Mouse (Mus musculus) liver, embryonic 12.5 days (tissue): ENCODE measurements around the gene Rimbp3. TPM values are rescaled to one million over a fixed set of nuclear protein-coding genes. Genes with fewer than 3 reads are reported as not detected.
A peak's percentile ranks its signal among the peaks of the same experiment; 100 is the strongest.
"Not testable (repeated sequence)": the region's sequence is repeated elsewhere in the genome, so short reads cannot be mapped to it uniquely, and the experiment has no call there.

ENCODE experiments used
- ATAC-seq: fragments of 200-750 bp; cut with Nextera tagmentation; 2 replicates; pipeline ENCODE4 v1.8.0; 2017; ENCODE audit warnings: moderate number of reproducible peaks, mild to moderate bottlenecking, moderate library complexity
- H3K27ac ChIP-seq: fragments of 300-500 bp; sonication (generic); 2 replicates; pipeline ENCODE4 v1.5.1; 2016; ENCODE audit warnings: mild to moderate bottlenecking
- H3K27me3 ChIP-seq: fragments of 300-500 bp; sonication (generic); replicated peaks from 2 replicates; pipeline ENCODE4 v1.6.1; 2016; ENCODE audit warnings: mild to moderate bottlenecking, moderate library complexity
- H3K36me3 ChIP-seq: fragments of 300-500 bp; sonication (generic); 2 replicates; pipeline ENCODE4 v1.6.1; 2016; ENCODE audit warnings: mild to moderate bottlenecking, moderate library complexity
- H3K4me1 ChIP-seq: fragments of 300-500 bp; sonication (generic); 2 replicates; pipeline ENCODE4 v1.6.1; 2016
- H3K4me2 ChIP-seq: fragments of 300-500 bp; sonication (generic); 2 replicates; pipeline ENCODE4 v1.6.1; 2016; ENCODE audit warnings: mild to moderate bottlenecking, moderate library complexity
- H3K4me3 ChIP-seq: fragments of 300-500 bp; sonication (generic); 2 replicates; pipeline ENCODE4 v1.5.1; 2016; ENCODE audit warnings: mild to moderate bottlenecking, moderate library complexity
- H3K9ac ChIP-seq: fragments of 300-500 bp; sonication (generic); 2 replicates; pipeline ENCODE4 v1.6.1; 2016; ENCODE audit warnings: mild to moderate bottlenecking, moderate library complexity
- H3K9me3 ChIP-seq: fragments of 300-500 bp; sonication (generic); replicated peaks from 2 replicates; pipeline ENCODE4 v1.6.1; 2016; ENCODE audit warnings: mild to moderate bottlenecking, moderate library complexity
- WGBS: fragments of 180-500 bp; shearing (Covaris S2); methylation state at CpG from one replicate; pipeline ENCODE4 v1.1.7; 2016; ENCODE audit not compliant: insufficient replicate concordance; 5-methylcytosine and 5-hydroxymethylcytosine counted together
- polyA plus RNA-seq: library from polyadenylated mRNA; unstranded; fragments of >200 nt; fragmentation: Nextera tagmentation; extraction: Ambion mirVana; gene quantifications from 2 replicates; pipeline ENCODE4 v1.2.1, GENCODE M21; 2016

The Rimbp3 gene
- polyA plus RNA-seq, 1 experiment from 2014 or later: 0.12 TPM

GRCm38 (mm10) chr16:17225584-17225983, 17.2 kb downstream of the Rimbp3 start:
- H3K27ac ChIP-seq: no peak overlapping the region
- ATAC-seq: no peak

GRCm38 (mm10) chr16:17226496-17226895, 18.1 kb downstream of the Rimbp3 start:
- Histone ChIP-seq H3K4me3 (no peak overlapping the region), H3K4me1 (no peaks in the 10 kb centered on the region), H3K36me3 (no peaks in the 10 kb centered on the region), H3K9me3 (no peaks in the 10 kb centered on the region), H3K4me2 (no peak overlapping the region), H3K27ac (no peak overlapping the region), H3K9ac (no peak overlapping the region), H3K27me3 (peaks cover 4% of the 10 kb centered on the region; the same call in 1 of the 2 replicates)
- no peak for ATAC-seq

More at GRCm38 (mm10) chr16:17225584-17225983, 17.2 kb downstream of the Rimbp3 start:
- Histone ChIP-seq H3K9ac (no peak overlapping the region), H3K27me3 (peaks cover 4% of the 10 kb centered on the region; the same call in 1 of the 2 replicates), H3K4me2 (no peak overlapping the region), H3K9me3 (no peaks in the 10 kb centered on the region), H3K36me3 (no peaks in the 10 kb centered on the region), H3K4me1 (peaks cover 4% of the 10 kb centered on the region), H3K4me3 (no peak overlapping the region)
- 77% methylated on average over 5 of the region's 5 CpGs for WGBS

- not testable (repeated sequence) for H3K36me3 ChIP-seq, H3K27me3 ChIP-seq, H3K9me3 ChIP-seq, ATAC-seq, H3K4me2 ChIP-seq, H3K27ac ChIP-seq, H3K4me3 ChIP-seq, H3K9ac ChIP-seq
- 75% methylated on average over 2 of the region's 2 CpGs for WGBS
- peaks cover 37% of the 10 kb centered on the region for H3K4me1 ChIP-seq
Observed at GRCm38 (mm10) chr16:17231523-17231922, 23.1 kb downstream of the Rimbp3 start.

GRCm38 (mm10) chr16:17232794-17233701, 24.6 kb downstream of the Rimbp3 start, which contains the start of gene Hic2:
Gene Hic2, plus strand, starts transcription at chr16:17233572.
- no peaks in the 10 kb centered on the region; the same call in 1 of the 2 replicates for H3K27me3 ChIP-seq
- peak; percentile 90 for ATAC-seq
- H3K4me1 ChIP-seq: peaks cover 53% of the 10 kb centered on the region
- peak within 1 kb of the TSS; percentile 84 for H3K27ac ChIP-seq
- WGBS: 2% methylated on average over 57 of the region's 59 CpGs
- H3K4me3 ChIP-seq: peak within 1 kb of the TSS; percentile 75
- no peaks in the 10 kb centered on the region for H3K9me3 ChIP-seq
- H3K36me3 ChIP-seq: no peaks in the 10 kb centered on the region
- H3K9ac ChIP-seq: peak within 1 kb of the TSS; percentile 84
- H3K4me2 ChIP-seq: peak within 1 kb of the TSS; percentile 97

- Histone ChIP-seq H3K4me1 (peaks cover 61% of the 10 kb centered on the region), H3K9me3 (no peaks in the 10 kb centered on the region), H3K4me3 (peak overlapping the region; percentile 75), H3K36me3 (no peaks in the 10 kb centered on the region), H3K4me2 (peak overlapping the region; percentile 97), H3K9ac (peak overlapping the region; percentile 84), H3K27me3 (no peaks in the 10 kb centered on the region; the same call in 1 of the 2 replicates), H3K27ac (peak overlapping the region; percentile 84)
- WGBS: under 1% methylated on average over 59 of the region's 62 CpGs
- ATAC-seq: peak; percentile 14
Observed at GRCm38 (mm10) chr16:17233702-17234498, 25.5 kb downstream of the Rimbp3 start.

- H3K4me1 ChIP-seq: peaks cover 67% of the 10 kb centered on the region
- no peak; the same call in 1 of the 2 replicates for ATAC-seq
- WGBS: 2% methylated on average over 12 of the region's 12 CpGs
Observed at GRCm38 (mm10) chr16:17234499-17234895, 26.1 kb downstream of the Rimbp3 start.

GRCm38 (mm10) chr16:17234916-17235665, 26.7 kb downstream of the Rimbp3 start:
- peak overlapping the region; percentile 97 for H3K4me2 ChIP-seq
- H3K4me3 ChIP-seq: peak overlapping the region; percentile 75
- peak overlapping the region; percentile 84; the same call in 1 of the 2 replicates for H3K9ac ChIP-seq
- ATAC-seq: no peak
- H3K36me3 ChIP-seq: no peaks in the 10 kb centered on the region
- H3K4me1 ChIP-seq: peaks cover 73% of the 10 kb centered on the region
- no peak overlapping the region for H3K27ac ChIP-seq
- 47% methylated on average over 9 of the region's 9 CpGs for WGBS
- no peaks in the 10 kb centered on the region for H3K27me3 ChIP-seq
- no peaks in the 10 kb centered on the region for H3K9me3 ChIP-seq

More at GRCm38 (mm10) chr16:17234499-17234895, 26.1 kb downstream of the Rimbp3 start:
- Histone ChIP-seq H3K9me3 (no peaks in the 10 kb centered on the region), H3K9ac (peak overlapping the region; percentile 84), H3K27me3 (no peaks in the 10 kb centered on the region), H3K4me3 (peak overlapping the region; percentile 75), H3K4me2 (peak overlapping the region; percentile 97), H3K36me3 (no peaks in the 10 kb centered on the region), H3K27ac (peak overlapping the region; percentile 84)

GRCm38 (mm10) chr16:17237634-17238033, 29.2 kb downstream of the Rimbp3 start:
- 14% methylated on average over 3 of the region's 3 CpGs for WGBS

GRCm38 (mm10) chr16:17239409-17239808, 31.0 kb downstream of the Rimbp3 start:
- Histone ChIP-seq H3K4me2 (no peak overlapping the region), H3K36me3 (no peaks in the 10 kb centered on the region), H3K4me3 (no peak overlapping the region), H3K4me1 (peaks cover 74% of the 10 kb centered on the region), H3K27me3 (no peaks in the 10 kb centered on the region), H3K9ac (no peak overlapping the region), H3K27ac (no peak overlapping the region), H3K9me3 (no peaks in the 10 kb centered on the region)
- no peak for ATAC-seq
- 67% methylated on average over 2 of the region's 2 CpGs for WGBS

More at GRCm38 (mm10) chr16:17237634-17238033, 29.2 kb downstream of the Rimbp3 start:
- H3K27ac ChIP-seq: 0 out of 2 replicates have a peak overlapping the region, but pooled peaks have one; percentile 48
- no peaks in the 10 kb centered on the region for H3K36me3 ChIP-seq
- no peak overlapping the region for H3K4me3 ChIP-seq
- peaks cover 81% of the 10 kb centered on the region for H3K4me1 ChIP-seq
- no peaks in the 10 kb centered on the region for H3K27me3 ChIP-seq
- H3K4me2 ChIP-seq: peak overlapping the region; percentile 24
- peak; percentile 61 for ATAC-seq
- no peak overlapping the region; the same call in 1 of the 2 replicates for H3K9ac ChIP-seq
- no peaks in the 10 kb centered on the region for H3K9me3 ChIP-seq

GRCm38 (mm10) chr16:17243731-17244130, 35.3 kb downstream of the Rimbp3 start:
- Histone ChIP-seq H3K4me1 (peaks cover 53% of the 10 kb centered on the region), H3K4me2 (no peak overlapping the region)

GRCm38 (mm10) chr16:17244996-17245395, 36.6 kb downstream of the Rimbp3 start:
- 62% methylated on average over 1 of the region's 1 CpGs for WGBS
- Histone ChIP-seq H3K27me3 (no peaks in the 10 kb centered on the region), H3K9ac (no peak overlapping the region), H3K4me2 (no peak overlapping the region), H3K27ac (no peak overlapping the region), H3K4me1 (peaks cover 53% of the 10 kb centered on the region), H3K4me3 (no peak overlapping the region), H3K9me3 (no peaks in the 10 kb centered on the region), H3K36me3 (no peaks in the 10 kb centered on the region)
- no peak for ATAC-seq

More at GRCm38 (mm10) chr16:17243731-17244130, 35.3 kb downstream of the Rimbp3 start:
- H3K27me3 ChIP-seq: no peaks in the 10 kb centered on the region
- H3K4me3 ChIP-seq: no peak overlapping the region
- 44% methylated on average over 1 of the region's 1 CpGs for WGBS
- ATAC-seq: peak; percentile 60
- peak overlapping the region; percentile 74; the same call in 1 of the 2 replicates for H3K27ac ChIP-seq
- no peak overlapping the region for H3K9ac ChIP-seq
- no peaks in the 10 kb centered on the region for H3K36me3 ChIP-seq
- no peaks in the 10 kb centered on the region for H3K9me3 ChIP-seq
